Mouse (Mus musculus): ENCODE measurements around the gene Lhx4. TPM values are rescaled to one million over a fixed set of nuclear protein-coding genes. Genes with fewer than 3 reads are reported as not detected.

Lhx4 gene
- not detected in 2 replicates for polyA plus RNA-seq (2012; rRNA removed; ENCODE audit: low replicate concordance)

DNA sequence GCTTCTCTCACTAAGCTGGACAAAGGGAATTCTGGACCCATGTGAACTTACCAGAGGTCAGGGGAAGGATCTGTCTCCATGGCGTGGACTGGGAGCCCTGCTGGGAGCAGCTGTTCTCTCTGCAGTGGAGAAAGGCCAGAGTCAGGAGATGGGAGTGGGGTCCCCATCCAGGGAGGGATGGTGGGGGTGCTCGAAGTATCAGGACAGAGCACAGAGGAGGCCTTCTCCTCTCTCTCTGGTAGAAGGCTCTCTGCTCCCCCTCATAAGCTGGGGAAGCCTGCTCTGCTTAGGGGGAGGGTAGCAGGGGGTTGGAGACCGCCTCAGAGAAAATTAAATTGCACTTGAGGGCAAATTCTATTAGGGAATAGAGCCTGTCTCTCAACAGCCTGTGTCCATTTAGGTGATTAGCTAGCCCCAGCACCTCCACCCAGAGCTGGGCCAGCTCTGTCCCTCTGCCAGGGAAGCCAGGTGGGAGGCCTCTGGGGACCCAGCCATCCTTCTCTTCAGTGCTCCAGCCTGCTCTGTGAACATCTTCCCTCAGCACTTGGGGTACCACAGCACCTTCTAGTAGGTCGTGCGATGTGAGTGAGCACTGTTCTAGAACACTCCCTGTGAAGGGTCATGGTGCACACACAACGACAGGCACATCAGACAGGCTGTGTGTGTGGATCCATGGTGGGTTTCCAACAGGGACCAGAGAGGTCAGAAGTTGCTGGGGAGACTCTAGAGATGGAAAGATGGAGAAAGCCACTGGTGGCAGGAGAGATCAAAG, at the start of gene Lhx4:
Gene Lhx4, minus strand, starts transcription at position 201 of the 772 bp plus-strand sequence.

Other genes with a start within 250 kb of the Lhx4 start
- gene Acbd6, start 193.6 kb downstream of the Lhx4 start, polyA plus RNA-seq (2012; rRNA removed; ENCODE audit: low replicate concordance) = 49.4 and 110 TPM in 2 replicates
- 125 and 174 TPM in 2 replicates for gene Qsox1, start 61.2 kb upstream of the Lhx4 start, polyA plus RNA-seq (2012; rRNA removed; ENCODE audit: low replicate concordance)
- 5.7 and 7.7 TPM in 2 replicates for gene Cep350, start 221.6 kb upstream of the Lhx4 start, polyA plus RNA-seq (2012; rRNA removed; ENCODE audit: low replicate concordance)

Data from subcutaneous adipose tissue, adult 2 months (tissue).